Mouse (Mus musculus) liver, adult 2 months (tissue): ENCODE results near the gene Eif4a1.

Experiments used
- CTCF ChIP-seq: fragments of 200-500 bp; IDR thresholded peaks from 2 replicates; pipeline ENCODE4 v1.5.1; 2011; ENCODE audit warnings: low read depth, low read length, control low read depth
- POLR2A ChIP-seq: fragments of 200-500 bp; IDR thresholded peaks from 2 replicates; pipeline ENCODE4 v1.6.1; 2011; ENCODE audit warnings: low read length, control low read depth; ENCODE audit not compliant: insufficient read depth; ENCODE audit errors: extremely low read depth

GRCm38 (mm10) chr11:69628286-69628685, 43.9 kb downstream of the Eif4a1 start:
- TF ChIP-seq POLR2A (no peak), CTCF (peak; percentile 89)
